Mouse (Mus musculus): ENCODE measurements around the gene Dnm2.

DNA sequence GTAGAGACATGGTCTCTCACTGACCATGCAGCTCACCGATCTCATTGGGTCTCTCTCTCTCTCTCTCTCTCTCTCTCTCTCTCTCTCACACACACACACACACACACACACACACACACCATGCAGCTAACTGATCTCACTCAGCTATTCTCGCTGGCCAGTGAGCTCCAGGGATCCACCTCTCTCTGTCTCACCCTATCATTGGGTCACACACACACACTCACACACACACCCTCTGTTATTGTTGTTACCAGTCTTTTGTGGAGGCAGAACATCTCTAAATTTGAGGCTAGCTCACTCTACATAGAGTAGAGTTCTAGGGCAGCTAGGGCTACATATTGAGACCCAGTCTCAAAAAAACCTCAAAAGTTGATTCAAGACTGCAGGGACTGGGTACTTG lies 1.8 kb downstream of the Dnm2 start:
- TF ChIP-seq CTCF (IDR thresholded peaks at IDR 0.05; ENCODE audit: low read depth) (no peak), EP300 (optimal IDR thresholded peaks at IDR 0.05) (no peak)

All from stomach, postnatal 0 days (tissue).